Mouse (Mus musculus) lung, postnatal 10 days (tissue): ENCODE measurements around the gene Atp5c1.

Source experiments
- DNase-seq: peaks from one replicate; pipeline ENCODE4 v3.0.0; 2021

Gene Atp5c1

GRCm38 (mm10) chr2:10049456-10049855, 30.9 kb downstream of the Atp5c1 start:
- DNase-seq = no peak

- peak; percentile 97 for DNase-seq
These were observed 31.8 kb downstream of the Atp5c1 start, which contains the start of gene Taf3 for GRCm38 (mm10) chr2:10048461-10048860. Gene Taf3 (minus strand): TSS chr2:10048596.

GRCm38 (mm10) chr2:10047758-10048436, 32.4 kb downstream of the Atp5c1 start:
- DNase-seq = peak; percentile 21

GRCm38 (mm10) chr2:10034976-10035375, 45.3 kb downstream of the Atp5c1 start:
- no peak for DNase-seq

GRCm38 (mm10) chr2:10033684-10034083, 46.6 kb downstream of the Atp5c1 start:
- DNase-seq = no peak

DNA sequence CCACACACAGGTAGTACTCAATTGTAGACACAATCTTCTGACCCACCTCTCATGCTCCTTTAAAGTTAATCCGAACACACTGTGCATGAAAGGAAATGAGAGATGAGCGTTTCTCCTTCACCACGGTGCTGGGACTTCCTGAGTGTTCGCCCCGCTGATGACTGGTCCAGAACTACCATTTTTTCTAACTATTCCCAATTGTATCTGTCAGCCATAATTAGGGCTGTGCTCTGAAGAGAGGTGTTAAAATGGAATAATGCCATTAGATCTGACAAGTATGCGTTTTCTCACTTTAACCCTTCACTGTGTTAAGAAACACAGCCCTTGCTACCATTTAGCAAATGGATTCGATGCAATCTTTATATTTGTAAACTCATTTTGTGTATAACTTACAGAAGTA, 50.6 kb downstream of the Atp5c1 start:
- DNase-seq = no peak

DNA sequence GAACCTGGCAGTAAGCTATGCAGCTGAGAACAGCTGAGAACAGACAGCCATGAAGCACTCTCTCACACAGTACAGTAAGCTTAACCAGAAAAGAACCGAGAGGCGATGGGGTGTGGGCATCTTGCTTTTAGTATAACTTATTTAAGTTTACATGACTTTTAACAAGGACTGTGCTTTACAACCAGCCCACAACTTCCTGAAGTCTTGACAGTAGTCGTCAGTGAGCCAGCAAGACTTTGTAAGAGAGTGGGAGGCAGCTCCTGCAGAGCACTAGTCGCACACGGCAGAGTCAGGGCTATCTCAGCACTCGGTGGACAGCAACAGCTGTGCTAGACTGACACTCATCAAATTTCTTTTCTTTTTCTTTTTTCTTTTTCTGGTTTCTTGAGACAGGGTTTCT, 56.0 kb downstream of the Atp5c1 start:
- DNase-seq = no peak

DNA sequence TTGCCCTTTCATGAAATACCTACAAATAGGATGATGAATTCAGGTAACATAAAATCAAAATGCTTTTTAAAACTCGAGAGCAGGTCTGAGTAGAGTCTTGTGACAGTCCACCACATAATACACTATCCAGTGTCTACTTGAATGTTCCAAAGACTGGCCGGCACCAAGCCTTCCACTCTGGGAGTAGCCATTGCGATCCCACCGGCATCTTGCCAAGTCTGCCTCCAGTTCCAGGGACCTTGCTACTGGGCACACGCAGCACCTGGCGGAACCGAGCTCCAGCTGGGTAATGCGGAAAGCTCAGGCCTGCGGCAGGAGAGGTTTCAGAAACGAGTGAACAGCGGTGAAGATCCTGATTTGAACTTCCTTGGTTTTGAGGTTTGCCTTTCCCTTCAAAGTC, 59.0 kb downstream of the Atp5c1 start:
- no peak for DNase-seq

DNA sequence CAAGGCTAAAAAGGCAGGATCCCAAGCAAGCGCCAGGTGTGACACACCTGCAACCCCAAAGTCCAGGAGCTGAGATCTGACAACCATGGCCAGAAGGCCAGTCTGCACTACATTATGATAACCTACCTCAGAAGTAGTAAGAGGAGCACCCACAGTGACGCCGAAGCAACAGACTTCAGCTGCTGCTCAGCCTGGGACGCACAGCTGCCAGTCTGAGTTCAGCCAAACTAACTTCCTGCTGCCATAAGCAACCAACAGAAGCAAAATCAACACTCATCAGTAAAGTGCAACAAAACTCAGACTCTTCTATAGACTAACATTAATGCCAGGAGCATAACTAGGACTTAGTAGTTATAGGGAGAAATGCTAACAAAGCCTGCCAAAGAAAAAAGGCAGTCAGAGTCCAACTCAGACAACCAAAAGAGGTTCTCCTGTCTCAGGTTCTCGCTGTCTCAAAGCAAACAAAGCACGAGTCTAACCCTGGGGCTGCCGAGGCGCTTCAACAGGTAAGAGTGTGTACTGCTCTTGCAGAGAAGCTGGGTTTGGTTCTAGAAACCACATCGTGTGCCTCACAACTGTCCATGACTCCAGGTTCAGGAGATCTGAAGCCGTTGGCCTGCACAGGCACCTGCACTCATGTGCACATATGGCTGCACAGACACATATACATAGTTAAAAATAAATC, 65.2 kb downstream of the Atp5c1 start:
- DNase-seq = no peak

GRCm38 (mm10) chr2:10010263-10010909, 69.9 kb downstream of the Atp5c1 start:
- DNase-seq = peak; percentile 34

- no peak for DNase-seq
These were observed 70.5 kb downstream of the Atp5c1 start for GRCm38 (mm10) chr2:10009671-10010254.

DNA sequence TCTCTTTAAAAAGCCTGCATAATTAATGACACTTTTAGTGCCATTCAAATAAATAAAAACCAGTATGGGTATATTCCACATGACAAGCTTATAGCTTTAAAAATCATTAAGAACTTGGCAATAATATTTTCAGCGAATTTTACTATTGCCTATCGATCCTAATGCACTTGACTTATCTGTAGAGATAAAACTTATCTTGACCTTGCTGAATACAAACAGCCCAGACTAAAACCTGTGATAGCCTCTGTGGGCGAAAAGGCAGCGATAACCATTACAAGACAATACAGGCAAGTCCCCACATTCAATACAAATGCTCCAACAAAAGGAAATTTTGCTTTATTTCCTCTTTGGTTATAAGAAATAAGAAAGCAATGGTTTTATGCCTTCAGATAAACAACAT, 71.7 kb downstream of the Atp5c1 start:
- DNase-seq = no peak
